Mouse (Mus musculus) lung, embryonic 15.5 days (tissue): ENCODE results near the gene Catsper2. TPM values are rescaled to one million over a fixed set of nuclear protein-coding genes. Genes with fewer than 3 reads are reported as not detected.

Experiments used
- microRNA-seq: library from miRNA; unstranded; fragments of <30 nt; microRNA quantifications from one replicate; pipeline ENCODE4, GENCODE M21; 2016
- polyA plus RNA-seq: library from polyadenylated mRNA; unstranded; fragments of >200 nt; fragmentation: Nextera tagmentation; extraction: Ambion mirVana; gene quantifications from 2 replicates; pipeline ENCODE4 v1.2.1, GENCODE M21; 2015

Gene Catsper2
- polyA plus RNA-seq, 1 experiment from 2014 or later = 2.3 TPM

Small RNAs within 50 kb of the gene (microRNA-seq; reads per million reads assigned to microRNA genes)
- not detected for gene Gm22953

Other genes starting within 250 kb of the Catsper2 start
- 52.6 and 53.3 TPM in 2 replicates for gene Tubgcp4, start 243.1 kb downstream of the Catsper2 start, polyA plus RNA-seq
- gene Zscan29, start 242.7 kb downstream of the Catsper2 start, polyA plus RNA-seq = 8.3 and 9.7 TPM in 2 replicates
- 61.6 and 66.8 TPM in 2 replicates for gene Trp53bp1, start 142.4 kb downstream of the Catsper2 start, polyA plus RNA-seq
- 3.5 TPM in 2 replicates for gene Map1a, start 124.2 kb downstream of the Catsper2 start, polyA plus RNA-seq
- 10.0 and 12.3 TPM in 2 replicates for gene Ppip5k1, start 58.4 kb downstream of the Catsper2 start, polyA plus RNA-seq
- gene Ckmt1, start 56.1 kb downstream of the Catsper2 start, polyA plus RNA-seq = 2.8 and 3.6 TPM in 2 replicates
- gene Strc, start 26.6 kb downstream of the Catsper2 start, polyA plus RNA-seq = not detected in 2 replicates
- 874 and 889 TPM in 2 replicates for gene Pdia3, start within 50 bp of the Catsper2 start, polyA plus RNA-seq
- 10.0 and 10.1 TPM in 2 replicates for gene Ell3, start 30.5 kb upstream of the Catsper2 start, polyA plus RNA-seq
- gene Serf2, start 35.4 kb upstream of the Catsper2 start, polyA plus RNA-seq = 430 and 452 TPM in 2 replicates
- 97.0 and 99.5 TPM in 2 replicates for gene Hypk, start 39.5 kb upstream of the Catsper2 start, polyA plus RNA-seq
- gene Serinc4, start 43.0 kb upstream of the Catsper2 start, polyA plus RNA-seq = 0.07 and 0.20 TPM in 2 replicates
- 45.7 and 51.1 TPM in 2 replicates for gene Mfap1b, start 60.3 kb upstream of the Catsper2 start, polyA plus RNA-seq
- gene Mfap1a, start 92.9 kb upstream of the Catsper2 start, polyA plus RNA-seq = 28.0 and 31.8 TPM in 2 replicates
- 8.8 and 9.3 TPM in 2 replicates for gene Wdr76, start 92.9 kb upstream of the Catsper2 start, polyA plus RNA-seq